Mouse (Mus musculus): ENCODE data around the gene Lpxn. TPM values are rescaled to one million over a fixed set of nuclear protein-coding genes. Genes with fewer than 3 reads are reported as not detected.
A peak's percentile ranks its signal among the peaks of the same experiment; 100 is the strongest.

Gene Lpxn
- polyA plus RNA-seq, 2 experiments: 4.0 to 4.8 TPM

DNA sequence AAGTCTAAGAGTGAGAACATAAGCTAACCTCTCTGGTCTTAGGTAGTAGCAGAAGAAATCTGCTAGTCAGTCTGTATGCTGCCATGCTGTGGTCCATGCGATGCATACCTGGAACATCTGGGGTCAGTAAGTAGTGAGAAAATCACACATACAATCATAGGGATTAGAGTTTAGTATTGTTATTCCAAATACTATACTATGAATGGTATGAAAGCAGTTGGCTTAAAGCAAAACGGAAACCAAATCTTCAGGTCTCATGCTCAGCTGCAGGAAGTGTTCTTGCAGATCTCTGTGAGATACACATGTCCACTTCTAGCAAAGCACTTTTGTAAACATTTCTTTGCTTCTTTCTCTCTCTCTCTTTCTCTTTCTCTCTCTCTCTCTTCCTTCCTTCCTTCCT, 10.2 kb downstream of the Lpxn start:
- TF ChIP-seq POLR2A (IDR thresholded peaks at IDR 0.05; ENCODE audit: borderline replicate concordance, extremely low read depth, insufficient read depth, insufficient read length): no peak
- 68% methylated on average over 2 of the region's 2 CpGs for WGBS
- no peak for ATAC-seq (ENCODE audit: low FRiP score, low read depth)

GRCm38 (mm10) chr19:12812644-12813364, 16.8 kb downstream of the Lpxn start:
- DNase-seq (ENCODE audit: low spot score): no peak
- TF ChIP-seq POLR2A (IDR thresholded peaks at IDR 0.05; ENCODE audit: borderline replicate concordance, extremely low read depth, insufficient read depth, insufficient read length): no peak
- Histone ChIP-seq H3K4me2 (replicated peaks; ENCODE audit: low read depth, low read length, severe bottlenecking) (no peak overlapping the region), H3K4me1 (ENCODE audit: control insufficient read depth, insufficient read depth, low read length) (no peaks in the 10 kb centered on the region), H3K36me3 (ENCODE audit: control insufficient read depth, insufficient read depth, low read length) (no peaks in the 10 kb centered on the region), H3K9me3 (ENCODE audit: control insufficient read depth, low read length) (no peaks in the 10 kb centered on the region), H3K27ac (replicated peaks; ENCODE audit: low read depth, low read length) (no peak overlapping the region), H3K9ac (ENCODE audit: low read depth, low read length, severe bottlenecking) (no peak overlapping the region), H3K27me3 (ENCODE audit: control insufficient read depth, insufficient read depth, low read length) (no peaks in the 10 kb centered on the region), H3K4me3 (replicated peaks; ENCODE audit: low read length) (no peak overlapping the region)
- 66% methylated on average over 1 of the region's 1 CpGs for WGBS
- no peak for ATAC-seq (ENCODE audit: low FRiP score, low read depth)

More for the DNA sequence above, 10.2 kb downstream of the Lpxn start:
- Histone ChIP-seq H3K4me3 (replicated peaks; ENCODE audit: low read length) (no peak overlapping the region), H3K27me3 (ENCODE audit: control insufficient read depth, insufficient read depth, low read length) (no peaks in the 10 kb centered on the region), H3K36me3 (ENCODE audit: control insufficient read depth, insufficient read depth, low read length) (no peaks in the 10 kb centered on the region), H3K4me2 (replicated peaks; ENCODE audit: low read depth, low read length, severe bottlenecking) (no peak overlapping the region), H3K27ac (replicated peaks; ENCODE audit: low read depth, low read length) (no peak overlapping the region), H3K9ac (ENCODE audit: low read depth, low read length, severe bottlenecking) (no peak overlapping the region), H3K9me3 (ENCODE audit: control insufficient read depth, low read length) (no peaks in the 10 kb centered on the region), H3K4me1 (ENCODE audit: control insufficient read depth, insufficient read depth, low read length) (no peaks in the 10 kb centered on the region)
- no peak for DNase-seq (ENCODE audit: low spot score)

DNA sequence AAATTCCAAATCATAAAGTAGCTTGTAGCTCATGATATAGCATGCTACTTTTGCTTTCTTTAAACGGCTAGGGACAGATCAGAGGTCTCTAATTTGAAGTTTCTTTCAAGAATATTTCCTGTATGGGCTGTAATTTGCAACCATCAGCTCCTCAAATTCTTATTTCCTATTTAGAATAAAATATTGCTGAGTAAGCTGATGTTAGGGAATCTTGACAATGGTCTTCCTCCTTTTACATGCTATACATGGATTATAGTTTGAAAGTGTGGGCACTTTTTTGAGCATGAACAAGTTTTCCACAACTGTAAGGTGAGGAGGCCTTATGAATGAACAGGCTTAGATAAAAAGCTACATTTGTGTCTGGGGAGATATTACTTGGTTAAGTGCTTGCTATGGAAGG, 17.9 kb downstream of the Lpxn start:
- Histone ChIP-seq H3K4me1 (ENCODE audit: control insufficient read depth, insufficient read depth, low read length) (no peaks in the 10 kb centered on the region), H3K27me3 (ENCODE audit: control insufficient read depth, insufficient read depth, low read length) (no peaks in the 10 kb centered on the region), H3K27ac (replicated peaks; ENCODE audit: low read depth, low read length) (no peak overlapping the region), H3K4me3 (replicated peaks; ENCODE audit: low read length) (no peak overlapping the region), H3K36me3 (ENCODE audit: control insufficient read depth, insufficient read depth, low read length) (no peaks in the 10 kb centered on the region), H3K9me3 (ENCODE audit: control insufficient read depth, low read length) (no peaks in the 10 kb centered on the region), H3K9ac (ENCODE audit: low read depth, low read length, severe bottlenecking) (no peak overlapping the region), H3K4me2 (replicated peaks; ENCODE audit: low read depth, low read length, severe bottlenecking) (no peak overlapping the region)
- WGBS: 63% methylated on average over 1 of the region's 1 CpGs
- DNase-seq (ENCODE audit: low spot score): no peak
- no peak for TF ChIP-seq POLR2A (IDR thresholded peaks at IDR 0.05; ENCODE audit: borderline replicate concordance, extremely low read depth, insufficient read depth, insufficient read length)
- ATAC-seq (ENCODE audit: low FRiP score, low read depth): no peak

DNA sequence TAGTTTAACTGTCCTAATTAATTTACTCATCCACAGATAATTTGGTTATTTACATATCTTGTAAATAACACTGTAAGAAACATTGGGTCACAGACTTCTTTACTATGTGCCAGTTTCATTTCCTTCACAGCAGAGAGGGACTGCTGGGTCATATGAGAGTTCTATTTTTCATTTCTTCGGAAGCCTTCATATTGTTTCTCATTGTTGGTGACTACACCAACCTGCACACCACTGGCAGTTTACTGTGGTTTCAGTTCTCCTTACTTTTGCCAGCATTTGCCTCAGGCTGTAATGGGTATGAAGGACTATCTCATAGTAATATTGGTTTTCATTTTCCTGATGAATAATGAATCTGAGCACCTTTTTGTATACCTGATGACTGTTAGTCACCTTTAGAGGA, 22.5 kb downstream of the Lpxn start:
- DNase-seq (ENCODE audit: low spot score) (no peak), ATAC-seq (ENCODE audit: low FRiP score, low read depth) (no peak)
- TF ChIP-seq POLR2A (IDR thresholded peaks at IDR 0.05; ENCODE audit: borderline replicate concordance, extremely low read depth, insufficient read depth, insufficient read length): no peak
- 97% methylated on average over 1 of the region's 1 CpGs for WGBS
- Histone ChIP-seq H3K9ac (ENCODE audit: low read depth, low read length, severe bottlenecking) (no peak overlapping the region), H3K27me3 (ENCODE audit: control insufficient read depth, insufficient read depth, low read length) (no peaks in the 10 kb centered on the region), H3K4me1 (ENCODE audit: control insufficient read depth, insufficient read depth, low read length) (no peaks in the 10 kb centered on the region), H3K4me3 (replicated peaks; ENCODE audit: low read length) (no peak overlapping the region), H3K4me2 (replicated peaks; ENCODE audit: low read depth, low read length, severe bottlenecking) (no peak overlapping the region), H3K9me3 (ENCODE audit: control insufficient read depth, low read length) (no peaks in the 10 kb centered on the region), H3K27ac (replicated peaks; ENCODE audit: low read depth, low read length) (no peak overlapping the region), H3K36me3 (ENCODE audit: control insufficient read depth, insufficient read depth, low read length) (no peaks in the 10 kb centered on the region)

GRCm38 (mm10) chr19:12820383-12820782, 24.4 kb downstream of the Lpxn start:
- Histone ChIP-seq H3K9ac (ENCODE audit: low read depth, low read length, severe bottlenecking) (no peak overlapping the region), H3K27me3 (ENCODE audit: control insufficient read depth, insufficient read depth, low read length) (no peaks in the 10 kb centered on the region), H3K4me1 (ENCODE audit: control insufficient read depth, insufficient read depth, low read length) (no peaks in the 10 kb centered on the region), H3K9me3 (ENCODE audit: control insufficient read depth, low read length) (no peaks in the 10 kb centered on the region), H3K4me3 (replicated peaks; ENCODE audit: low read length) (no peak overlapping the region), H3K27ac (replicated peaks; ENCODE audit: low read depth, low read length) (no peak overlapping the region), H3K36me3 (ENCODE audit: control insufficient read depth, insufficient read depth, low read length) (no peaks in the 10 kb centered on the region), H3K4me2 (replicated peaks; ENCODE audit: low read depth, low read length, severe bottlenecking) (no peak overlapping the region)
- no peak for TF ChIP-seq POLR2A (IDR thresholded peaks at IDR 0.05; ENCODE audit: borderline replicate concordance, extremely low read depth, insufficient read depth, insufficient read length)
- 37% methylated on average over 4 of the region's 4 CpGs for WGBS
- peak; percentile 22 for DNase-seq (ENCODE audit: low spot score)
- ATAC-seq (ENCODE audit: low FRiP score, low read depth): no peak

Measured in limb, embryonic 14.5 days (tissue).